11 mouse cellular contexts compared by ENCODE assay signal in genomic region chr19:45297812-45298211, GRCm38 (mm10).
DNase-seq lines count a peak whose midpoint lies in the region; ATAC-seq and TF ChIP-seq lines count a peak whose summit lies in the region.
"Had no signal": no experiment of that assay in that cellular context is flagged by ENCODE, and none has a peak within 500 bp of the region (broad histone marks: within the 10 kb centered on the region; RNA-seq: fewer than 3 reads in every experiment).

No protein-coding gene starts in this region.

- TF ChIP-seq POLR2A in heart, adult 2 months (IDR thresholded peaks at IDR 0.05; ENCODE audit: insufficient read depth, low read depth, low read length) = no peak

- no peak overlapping the region for H3K27ac ChIP-seq in heart, adult 2 months
- H3K27ac ChIP-seq in lung, embryonic 14.5 days (ENCODE audit: low read depth) = no peak overlapping the region
- H3K27ac ChIP-seq: forebrain, embryonic 10.5 days; heart, embryonic 10.5 days had no signal

- 46% methylated on average over 3 of the region's 3 CpGs for whole genome bisulfite sequencing in heart, adult 2 months
- WGBS in lung, embryonic 14.5 days = 25% methylated on average over 3 of the region's 3 CpGs

- POLR2A ChIA-PET in Patski (lab: Charles Lee) = no interaction called here

- H3K36me3 ChIP-seq in heart, adult 2 months (ENCODE audit: control insufficient read depth, insufficient read depth, low read length) = no peaks in the 10 kb centered on the region
- H3K36me3 ChIP-seq in lung, embryonic 14.5 days (ENCODE audit: insufficient read depth) = no peaks in the 10 kb centered on the region
- H3K36me3 ChIP-seq: forebrain, embryonic 10.5 days; heart, embryonic 10.5 days had no signal

- intact Hi-C loops in heart, adult 2 months (cut with DNase I) = no loop called here

- H3K27me3 ChIP-seq in heart, adult 2 months (ENCODE audit: control insufficient read depth, insufficient read depth, low read length) = no peaks in the 10 kb centered on the region; the same call in 1 of the 2 replicates
- peaks cover 56% of the 10 kb centered on the region for H3K27me3 ChIP-seq in lung, embryonic 14.5 days (ENCODE audit: insufficient read depth, low read length)
- H3K27me3 ChIP-seq in Patski = peaks cover 78% of the 10 kb centered on the region

- no peak for ATAC-seq in lung, embryonic 14.5 days (ENCODE audit: insufficient read depth)
- ATAC-seq in Patski = no peak
- no peak for ATAC-seq in erythroid progenitor cell, adult 5-6 weeks (replicated peaks; ENCODE audit: low FRiP score, poor library complexity, severe bottlenecking)

- H3K9me3 ChIP-seq in lung, embryonic 14.5 days (ENCODE audit: low read depth, low read length) = no peaks in the 10 kb centered on the region
- H3K9me3 ChIP-seq: forebrain, embryonic 10.5 days; heart, embryonic 10.5 days had no signal

- no peak overlapping the region for H3K9ac ChIP-seq in heart, adult 2 months (ENCODE audit: low read depth, low read length)
- no peak overlapping the region for H3K9ac ChIP-seq in lung, embryonic 14.5 days

- no peaks in the 10 kb centered on the region for H3K79me2 ChIP-seq in heart, adult 2 months (replicated peaks; ENCODE audit: control insufficient read depth, insufficient read depth, low read length)

- H3K4me3 ChIP-seq in heart, adult 2 months = no peak overlapping the region
- no peak overlapping the region for H3K4me3 ChIP-seq in lung, embryonic 14.5 days (ENCODE audit: low read depth, low read length)
- H3K4me3 ChIP-seq: forebrain, embryonic 10.5 days; heart, embryonic 10.5 days had no signal

- peak; percentile 60 for TF ChIP-seq CTCF in heart, adult 2 months (IDR thresholded peaks at IDR 0.05)
- peak; percentile 62 for TF ChIP-seq CTCF in lung, embryonic 14.5 days (IDR thresholded peaks at IDR 0.05; ENCODE audit: low read depth)
- peak; percentile 60 for TF ChIP-seq CTCF in Patski (IDR thresholded peaks at IDR 0.05)

- no peak for DNase-seq in heart, adult 2 months
- no peak for DNase-seq in heart, adult 18-20 months
- peak; percentile 55 for DNase-seq in lung, embryonic 14.5 days
- DNase-seq in lung, postnatal 36 days = no peak
- no peak for DNase-seq in Patski (ENCODE audit: low read depth, low spot score)
- peak; percentile 71 for DNase-seq in retina, embryonic 14.5 days (ENCODE audit: low spot score)
- no peak for DNase-seq in urinary bladder, adult 18-20 months (ENCODE audit: low spot score in 2 of 2)
- DNase-seq: kidney, postnatal 14 days had no signal

- TF ChIP-seq EP300 in heart, adult 2 months (IDR thresholded peaks at IDR 0.05; ENCODE audit: insufficient read depth, low read depth, low read length) = no peak

- CTCF ChIA-PET in Patski (lab: Charles Lee) = interaction anchor here (0.6 kb wide), 1 partner anchor 136 kb away, joined by 3 read pairs; no protein-coding TSS in a partner anchor

- no peak overlapping the region for H3K4me2 ChIP-seq in lung, embryonic 14.5 days

- in situ Hi-C loops in Patski (cut with MboI; ENCODE audit: low pct_unique_long_range_greater_than_20kb) = no loop called here

- peaks cover 5% of the 10 kb centered on the region for H3K4me1 ChIP-seq in heart, adult 2 months (ENCODE audit: control insufficient read depth, insufficient read depth, low read length)
- peaks cover 12% of the 10 kb centered on the region for H3K4me1 ChIP-seq in lung, embryonic 14.5 days (ENCODE audit: insufficient read depth)

Comparison
In these comparisons a context has a peak if more than half of its experiments do, and no peak if none do; other contexts are left out.
1. DNase-seq: peak in lung, embryonic 14.5 days (single experiment) and retina, embryonic 14.5 days (single experiment); none in heart, adult 2 months (0 of 2), heart, adult 18-20 months (0 of 2), lung, postnatal 36 days (single experiment), Patski (single experiment) and urinary bladder, adult 18-20 months (0 of 2).
2. Peak in every context shown above with its lines, with median percentiles within 50 percentile points of each other: CTCF ChIP-seq.